Mouse (Mus musculus) retina, postnatal 1 day (tissue): ENCODE results near the gene Klhl35.
A peak's percentile ranks its signal among the peaks of the same experiment; 100 is the strongest.
"Not testable (repeated sequence)": the region's sequence is repeated elsewhere in the genome, so short reads cannot be mapped to it uniquely, and the experiment has no call there.

Experiments used
- DNase-seq: peaks from one replicate; pipeline ENCODE4 v3.0.0-alpha.2; 2012

Klhl35 gene

GRCm38 (mm10) chr7:99501148-99501547 lies 35.3 kb downstream of the Klhl35 start:
- no peak for DNase-seq

GRCm38 (mm10) chr7:99504556-99504955 lies 38.8 kb downstream of the Klhl35 start:
- no peak for DNase-seq

GRCm38 (mm10) chr7:99508187-99508586 lies 42.4 kb downstream of the Klhl35 start:
- DNase-seq: not testable (repeated sequence)

GRCm38 (mm10) chr7:99510087-99510501 lies 44.3 kb downstream of the Klhl35 start:
- DNase-seq: peak; percentile 66

GRCm38 (mm10) chr7:99516092-99516813 lies 50.4 kb downstream of the Klhl35 start:
- DNase-seq: no peak

GRCm38 (mm10) chr7:99516814-99517157 lies 51.0 kb downstream of the Klhl35 start:
- no peak for DNase-seq

- DNase-seq: no peak
Measured at GRCm38 (mm10) chr7:99518954-99519644, 53.3 kb downstream of the Klhl35 start.

- DNase-seq: no peak
Measured at GRCm38 (mm10) chr7:99523121-99523520, 57.3 kb downstream of the Klhl35 start.
